Mouse (Mus musculus): ENCODE measurements at regions not wholly inside any gene's neighbourhood (a gene's known extent, or its start where the extent isn't known, plus 50 kb on each side); places are given as distances from the start of the nearest gene placed in this dataset.
"Not testable (repeated sequence)": the region's sequence is repeated elsewhere in the genome, so short reads cannot be mapped to it uniquely, and the experiment has no call there.

GRCm38 (mm10) chr12:64137997-64138396 lies 336.5 kb downstream of the Fscb start:
- no peak for DNase-seq

DNA sequence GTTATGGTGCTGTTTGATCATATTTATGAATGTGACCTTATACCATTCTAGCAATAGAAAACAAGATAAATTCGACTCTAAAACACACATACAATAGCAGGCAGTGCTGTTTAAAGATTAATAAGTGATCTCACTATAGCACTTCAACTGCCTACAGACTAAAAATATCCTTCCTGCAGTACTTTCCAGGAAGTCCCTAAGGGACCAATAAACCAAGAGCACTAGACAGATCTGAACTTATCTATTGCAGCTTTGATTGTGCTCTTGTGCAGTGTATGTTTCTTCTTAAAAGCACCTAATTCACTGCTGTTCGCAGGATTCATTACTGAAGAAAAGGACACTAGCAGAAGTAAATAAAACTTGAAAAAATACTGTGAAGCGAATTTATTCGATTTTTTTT lies 358.1 kb downstream of the Fscb start:
- DNase-seq: no peak

- DNase-seq: no peak
These were observed 360.0 kb downstream of the Fscb start for GRCm38 (mm10) chr12:64114476-64114875.

DNA sequence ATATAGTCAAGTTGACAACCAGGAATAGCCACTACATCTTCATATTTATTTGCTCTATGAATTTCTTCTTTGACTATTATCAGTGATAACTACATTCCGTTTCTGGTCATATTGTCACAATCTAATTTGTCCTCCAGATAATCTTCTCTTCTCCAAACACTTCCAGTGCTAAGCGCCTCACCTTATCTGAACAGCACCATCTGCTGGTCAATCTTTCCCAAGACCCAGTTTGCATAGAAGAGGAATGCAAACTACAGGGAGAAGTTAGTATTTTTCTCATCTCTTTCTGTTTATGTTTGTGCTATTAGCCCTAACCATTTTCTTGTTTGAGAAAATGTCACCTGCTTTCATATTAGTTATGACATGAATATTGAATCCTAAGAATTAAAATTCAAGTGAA lies 370.3 kb downstream of the Fscb start:
- DNase-seq: peak; percentile 0 to 2

- DNase-seq: no peak
These were observed 397.7 kb downstream of the Fscb start for GRCm38 (mm10) chr12:64076789-64077188.

DNA sequence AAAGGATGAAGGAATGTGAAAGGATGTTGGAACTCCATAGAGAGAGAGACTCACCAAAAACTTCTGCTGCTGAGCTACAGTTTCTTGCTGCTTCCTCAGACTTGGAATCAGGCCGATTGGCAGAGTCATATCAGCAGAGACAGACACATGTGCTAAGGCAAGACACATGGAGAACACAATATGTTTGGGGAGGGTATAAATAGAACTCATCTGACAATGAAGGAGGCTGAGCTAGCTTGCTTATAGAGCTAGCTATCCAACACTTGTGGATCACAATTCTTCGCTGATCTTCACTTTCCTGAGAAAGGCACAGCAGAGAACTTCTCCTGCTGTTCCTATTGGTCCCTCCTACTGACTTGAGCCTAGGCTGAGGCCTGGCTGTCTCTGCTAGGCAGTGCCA lies 429.0 kb downstream of the Fscb start:
- no peak for DNase-seq

- not testable (repeated sequence) for DNase-seq
These were observed 465.9 kb downstream of the Fscb start for GRCm38 (mm10) chr12:64008631-64009030.
